Mouse (Mus musculus) hindbrain, embryonic 10.5 days (tissue): Measurements from ENCODE around the gene Epsti1. TPM values are rescaled to one million over a fixed set of nuclear protein-coding genes. Genes with fewer than 3 reads are reported as not detected.

Experiments used
- DNase-seq: peaks from one replicate; pipeline ENCODE4 v3.0.0-alpha.2; 2017; ENCODE audit warnings: low spot score
- H3K27ac ChIP-seq: fragments of 300-500 bp; sonication (generic); 2 replicates; pipeline ENCODE4 v1.5.1; 2016; ENCODE audit warnings: mild to moderate bottlenecking, moderate library complexity
- H3K27me3 ChIP-seq: fragments of 300-500 bp; sonication (generic); 2 replicates; pipeline ENCODE4 v1.6.1; 2016; ENCODE audit warnings: mild to moderate bottlenecking; ENCODE audit not compliant: poor library complexity, insufficient read depth, severe bottlenecking
- H3K36me3 ChIP-seq: fragments of 300-500 bp; sonication (generic); 2 replicates; pipeline ENCODE4 v1.6.1; 2016; ENCODE audit warnings: mild to moderate bottlenecking, moderate library complexity
- H3K4me1 ChIP-seq: fragments of 300-500 bp; sonication (generic); replicated peaks from 2 replicates; pipeline ENCODE4 v1.6.1; 2016; ENCODE audit warnings: mild to moderate bottlenecking
- H3K4me3 ChIP-seq: fragments of 300-500 bp; sonication (generic); 2 replicates; pipeline ENCODE4 v1.5.1; 2016; ENCODE audit warnings: mild to moderate bottlenecking, moderate library complexity
- H3K9me3 ChIP-seq: fragments of 300-500 bp; sonication (generic); 2 replicates; pipeline ENCODE4 v1.6.1; 2016; ENCODE audit warnings: mild to moderate bottlenecking, moderate library complexity
- WGBS: fragments of 180-500 bp; shearing (Covaris S2); methylation state at CpG from one replicate; pipeline ENCODE4 v1.1.7; 2016; 5-methylcytosine and 5-hydroxymethylcytosine counted together
- polyA plus RNA-seq: library from polyadenylated mRNA; unstranded; fragments of >200 nt; fragmentation: Nextera tagmentation; extraction: Ambion mirVana; gene quantifications from 2 replicates; pipeline ENCODE4 v1.2.1, GENCODE M21; 2016

The Epsti1 gene
- polyA plus RNA-seq, 1 experiment from 2014 or later = 0.18 TPM

- no peak overlapping the region for H3K4me3 ChIP-seq
- H3K27ac ChIP-seq = no peak overlapping the region
- H3K9me3 ChIP-seq = no peaks in the 10 kb centered on the region
- H3K36me3 ChIP-seq = no peaks in the 10 kb centered on the region
- WGBS = 79% methylated on average over 6 of the region's 6 CpGs
- no peaks in the 10 kb centered on the region for H3K4me1 ChIP-seq
- DNase-seq = no peak
- H3K27me3 ChIP-seq = no peaks in the 10 kb centered on the region
These were observed 21.4 kb upstream of the Epsti1 start for GRCm38 (mm10) chr14:77882669-77883068.

- H3K27me3 ChIP-seq = no peaks in the 10 kb centered on the region
- no peak overlapping the region for H3K4me3 ChIP-seq
- H3K36me3 ChIP-seq = no peaks in the 10 kb centered on the region
- H3K4me1 ChIP-seq = no peaks in the 10 kb centered on the region
- 94% methylated on average over 3 of the region's 3 CpGs for WGBS
- no peak for DNase-seq
- no peaks in the 10 kb centered on the region for H3K9me3 ChIP-seq
- no peak overlapping the region for H3K27ac ChIP-seq
These were observed 17.7 kb upstream of the Epsti1 start for GRCm38 (mm10) chr14:77886376-77886775.

- 88% methylated on average over 4 of the region's 4 CpGs for WGBS
- no peak overlapping the region for H3K27ac ChIP-seq
- H3K36me3 ChIP-seq = no peaks in the 10 kb centered on the region
- no peak for DNase-seq
- no peaks in the 10 kb centered on the region for H3K4me1 ChIP-seq
- H3K4me3 ChIP-seq = no peak overlapping the region
- no peaks in the 10 kb centered on the region for H3K27me3 ChIP-seq
- H3K9me3 ChIP-seq = no peaks in the 10 kb centered on the region
These were observed 17.1 kb upstream of the Epsti1 start for GRCm38 (mm10) chr14:77886941-77887340.

GRCm38 (mm10) chr14:77889911-77890310 lies 14.1 kb upstream of the Epsti1 start:
- no peaks in the 10 kb centered on the region for H3K27me3 ChIP-seq
- no peaks in the 10 kb centered on the region for H3K4me1 ChIP-seq
- no peak overlapping the region for H3K27ac ChIP-seq
- H3K9me3 ChIP-seq = no peaks in the 10 kb centered on the region
- DNase-seq = no peak
- WGBS = 86% methylated on average over 7 of the region's 7 CpGs
- H3K36me3 ChIP-seq = no peaks in the 10 kb centered on the region
- H3K4me3 ChIP-seq = no peak overlapping the region

GRCm38 (mm10) chr14:77895951-77896350 lies 8.1 kb upstream of the Epsti1 start:
- no peak overlapping the region for H3K27ac ChIP-seq
- no peaks in the 10 kb centered on the region; the same call in 1 of the 2 replicates for H3K4me1 ChIP-seq
- no peak for DNase-seq
- H3K9me3 ChIP-seq = no peaks in the 10 kb centered on the region
- no peaks in the 10 kb centered on the region for H3K36me3 ChIP-seq
- WGBS = 85% methylated on average over 3 of the region's 3 CpGs
- no peaks in the 10 kb centered on the region for H3K27me3 ChIP-seq
- H3K4me3 ChIP-seq = no peak overlapping the region

GRCm38 (mm10) chr14:77902541-77902940 lies 1.5 kb upstream of the Epsti1 start:
- H3K4me3 ChIP-seq = no peak overlapping the region
- H3K27me3 ChIP-seq = no peaks in the 10 kb centered on the region
- H3K9me3 ChIP-seq = no peaks in the 10 kb centered on the region
- DNase-seq = no peak
- WGBS = 78% methylated on average over 3 of the region's 3 CpGs
- no peaks in the 10 kb centered on the region for H3K36me3 ChIP-seq
- H3K27ac ChIP-seq = no peak overlapping the region
- H3K4me1 ChIP-seq = no peaks in the 10 kb centered on the region

- Histone ChIP-seq H3K27me3 (no peaks in the 10 kb centered on the region), H3K36me3 (no peaks in the 10 kb centered on the region), H3K27ac (no peak overlapping the region), H3K4me3 (no peak overlapping the region), H3K4me1 (no peaks in the 10 kb centered on the region), H3K9me3 (no peaks in the 10 kb centered on the region)
- 82% methylated on average over 5 of the region's 5 CpGs for WGBS
- DNase-seq = no peak
These were observed 1.4 kb downstream of the Epsti1 start for GRCm38 (mm10) chr14:77905466-77905865.

GRCm38 (mm10) chr14:77906586-77906985 lies 2.5 kb downstream of the Epsti1 start:
- H3K27ac ChIP-seq = no peak overlapping the region
- H3K4me3 ChIP-seq = no peak overlapping the region
- H3K9me3 ChIP-seq = no peaks in the 10 kb centered on the region
- H3K4me1 ChIP-seq = no peaks in the 10 kb centered on the region
- no peak for DNase-seq
- 91% methylated on average over 5 of the region's 5 CpGs for whole genome bisulfite sequencing
- H3K27me3 ChIP-seq = no peaks in the 10 kb centered on the region
- H3K36me3 ChIP-seq = no peaks in the 10 kb centered on the region

- H3K9me3 ChIP-seq = no peaks in the 10 kb centered on the region
- peaks cover 6% of the 10 kb centered on the region for H3K4me1 ChIP-seq
- no peaks in the 10 kb centered on the region for H3K27me3 ChIP-seq
- no peak overlapping the region for H3K27ac ChIP-seq
- H3K36me3 ChIP-seq = no peaks in the 10 kb centered on the region
- 69% methylated on average over 5 of the region's 5 CpGs for WGBS
- no peak for DNase-seq
- H3K4me3 ChIP-seq = no peak overlapping the region
These were observed 11.7 kb downstream of the Epsti1 start for GRCm38 (mm10) chr14:77915776-77916175.

GRCm38 (mm10) chr14:77921641-77922040 lies 17.6 kb downstream of the Epsti1 start:
- no peaks in the 10 kb centered on the region for H3K36me3 ChIP-seq
- no peaks in the 10 kb centered on the region for H3K4me1 ChIP-seq
- no peak overlapping the region for H3K27ac ChIP-seq
- DNase-seq = no peak
- no peak overlapping the region for H3K4me3 ChIP-seq
- 93% methylated on average over 8 of the region's 8 CpGs for WGBS
- H3K9me3 ChIP-seq = no peaks in the 10 kb centered on the region
- no peaks in the 10 kb centered on the region for H3K27me3 ChIP-seq

- WGBS = 90% methylated on average over 6 of the region's 6 CpGs
- H3K4me1 ChIP-seq = no peaks in the 10 kb centered on the region
- no peak for DNase-seq
- H3K27me3 ChIP-seq = no peaks in the 10 kb centered on the region
- no peak overlapping the region for H3K27ac ChIP-seq
- H3K4me3 ChIP-seq = no peak overlapping the region
- H3K36me3 ChIP-seq = no peaks in the 10 kb centered on the region
- H3K9me3 ChIP-seq = no peaks in the 10 kb centered on the region
These were observed 19.2 kb downstream of the Epsti1 start for GRCm38 (mm10) chr14:77923076-77923865.

GRCm38 (mm10) chr14:77925414-77925813 lies 21.4 kb downstream of the Epsti1 start:
- H3K4me3 ChIP-seq = no peak overlapping the region
- 88% methylated on average over 10 of the region's 10 CpGs for WGBS
- no peak for DNase-seq

GRCm38 (mm10) chr14:77926718-77927117 lies 22.7 kb downstream of the Epsti1 start:
- peak; percentile 16 for DNase-seq
- H3K9me3 ChIP-seq = no peaks in the 10 kb centered on the region
- no peaks in the 10 kb centered on the region for H3K4me1 ChIP-seq
- 46% methylated on average over 3 of the region's 3 CpGs for WGBS
- H3K27ac ChIP-seq = no peak overlapping the region
- no peaks in the 10 kb centered on the region for H3K27me3 ChIP-seq
- H3K36me3 ChIP-seq = no peaks in the 10 kb centered on the region
- no peak overlapping the region for H3K4me3 ChIP-seq

More at GRCm38 (mm10) chr14:77925414-77925813, 21.4 kb downstream of the Epsti1 start:
- no peaks in the 10 kb centered on the region for H3K36me3 ChIP-seq
- H3K27me3 ChIP-seq = no peaks in the 10 kb centered on the region
- no peak overlapping the region for H3K27ac ChIP-seq
- H3K4me1 ChIP-seq = no peaks in the 10 kb centered on the region
- no peaks in the 10 kb centered on the region for H3K9me3 ChIP-seq
